Mouse (Mus musculus) retina, adult 2 months (tissue): ENCODE data around the gene Gm45618.
"Not testable (repeated sequence)": the region's sequence is repeated elsewhere in the genome, so short reads cannot be mapped to it uniquely, and the experiment has no call there.

Source experiments
- DNase-seq: peaks from one replicate; pipeline ENCODE4 v3.0.0-alpha.2; 2012; ENCODE audit warnings: low read depth, low spot score

Gm45618 gene

DNA sequence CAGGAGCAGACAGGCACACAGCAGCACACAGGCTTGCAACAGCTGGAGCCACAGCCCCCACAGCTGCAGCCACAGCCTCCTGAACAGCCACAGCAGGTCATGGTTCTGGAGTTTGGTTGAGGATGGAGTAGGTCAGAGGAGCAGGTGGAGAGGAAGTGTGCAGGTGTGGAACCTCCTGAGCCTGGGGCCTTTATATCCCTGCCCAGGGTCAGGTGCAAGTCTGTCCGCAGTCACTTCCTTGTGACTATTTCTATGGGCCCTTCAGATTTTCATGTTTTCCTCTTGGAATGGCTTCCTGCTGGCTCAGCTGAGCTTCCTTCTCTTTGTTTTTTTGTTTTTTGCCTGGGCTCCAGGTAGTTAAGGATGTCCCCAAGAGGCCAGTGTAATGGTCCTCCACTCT is at the start of gene Gm45618:
TSS of gene Gm45618 (minus strand) at position 101 of the 400 bp plus-strand sequence.
- DNase-seq = not testable (repeated sequence)

- peak; percentile 22 for DNase-seq
Measured at GRCm38 (mm10) chr7:142169836-142170235, 49.3 kb upstream of the Gm45618 start.

GRCm38 (mm10) chr7:142165639-142166038 is 45.1 kb upstream of the Gm45618 start, which contains the start of gene Gm4553:
Gm4553 (minus strand) TSS chr7:142165739.
- not testable (repeated sequence) for DNase-seq

DNA sequence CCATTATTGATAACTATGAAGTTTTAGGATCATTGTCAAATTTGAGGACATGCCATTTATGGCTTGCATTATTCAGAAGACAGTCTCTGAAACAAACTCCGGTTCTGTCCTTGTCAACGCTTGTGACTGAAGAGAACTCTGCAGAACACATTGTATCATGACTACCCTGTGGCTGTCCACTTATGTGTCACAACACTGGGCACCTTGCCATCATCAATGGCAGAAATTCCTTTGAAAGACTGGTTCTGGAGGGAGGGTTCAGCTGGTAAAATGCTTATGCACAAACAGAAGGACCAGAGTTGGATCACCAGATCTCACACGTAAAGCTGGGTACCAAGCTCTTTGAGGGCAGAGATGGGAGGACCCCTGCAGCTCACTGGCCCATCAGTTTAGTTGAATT is 38.8 kb upstream of the Gm45618 start:
- no peak for DNase-seq

DNA sequence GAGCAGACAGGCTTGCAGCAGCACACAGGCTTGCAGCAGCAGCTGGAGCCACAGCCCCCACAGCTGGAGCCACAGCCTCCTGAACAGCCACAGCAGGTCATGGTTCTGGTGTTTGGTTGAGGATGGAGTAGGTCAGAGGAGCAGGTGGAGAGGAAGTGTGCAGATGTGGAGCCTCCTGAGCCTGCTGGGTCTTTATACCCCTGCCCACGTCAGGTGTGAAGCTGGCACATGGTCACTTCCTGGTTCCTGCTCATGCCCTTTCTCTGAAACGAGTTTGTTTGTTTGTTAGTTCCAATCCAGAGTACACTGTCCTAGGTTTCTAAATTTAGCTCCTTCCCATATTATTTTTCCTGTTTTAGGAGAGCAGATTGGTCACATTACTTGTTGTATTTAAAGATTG is 36.5 kb upstream of the Gm45618 start, which contains the start of gene Gm29735:
TSS of gene Gm29735 (minus strand) at position 101 of the 400 bp plus-strand sequence.
- DNase-seq = not testable (repeated sequence)

GRCm38 (mm10) chr7:142155308-142155707 is 34.8 kb upstream of the Gm45618 start:
- DNase-seq = no peak

DNA sequence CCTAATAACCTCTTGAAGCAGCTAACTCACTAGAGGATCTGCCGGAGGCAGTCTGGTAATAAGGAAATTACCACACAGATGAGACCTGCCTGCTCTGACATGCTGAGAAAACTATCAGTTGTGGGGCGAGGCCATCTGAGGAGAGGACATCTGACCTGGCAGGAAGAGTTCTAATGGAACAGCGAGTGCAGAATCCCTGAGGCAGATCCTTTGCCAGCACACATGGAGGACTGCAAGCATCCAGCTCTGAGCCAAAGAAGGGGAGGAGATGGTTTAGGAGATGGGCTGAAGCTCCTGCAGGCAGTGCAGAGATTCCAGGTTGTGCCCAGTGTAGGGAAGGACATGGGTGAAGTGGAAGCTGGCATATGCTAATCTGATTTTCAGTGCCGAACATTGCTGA is 31.7 kb upstream of the Gm45618 start:
- no peak for DNase-seq

GRCm38 (mm10) chr7:142148633-142149032 is 28.1 kb upstream of the Gm45618 start:
- no peak for DNase-seq

DNA sequence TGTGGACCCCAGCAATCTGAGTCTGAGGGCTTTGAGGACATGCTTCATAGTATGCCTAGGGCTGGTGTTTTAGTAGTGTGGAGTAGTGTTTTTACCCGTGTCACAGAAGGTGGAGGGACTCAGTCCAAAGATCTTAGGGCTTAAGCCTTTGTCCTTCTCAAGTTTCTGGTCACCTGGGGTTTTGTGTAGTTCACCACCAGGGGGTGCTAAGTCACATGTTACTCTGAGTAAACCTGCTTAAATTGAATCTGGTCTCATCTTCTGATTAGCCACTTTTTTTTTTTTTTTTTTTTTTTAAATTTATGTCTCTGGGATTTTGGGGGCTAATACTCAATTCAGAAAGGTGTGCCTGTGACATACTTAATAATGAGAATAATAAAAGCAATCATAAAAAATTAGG is 25.5 kb upstream of the Gm45618 start:
- DNase-seq = peak; percentile 32

- DNase-seq = no peak
Measured at GRCm38 (mm10) chr7:142145413-142145940, 24.9 kb upstream of the Gm45618 start.

DNA sequence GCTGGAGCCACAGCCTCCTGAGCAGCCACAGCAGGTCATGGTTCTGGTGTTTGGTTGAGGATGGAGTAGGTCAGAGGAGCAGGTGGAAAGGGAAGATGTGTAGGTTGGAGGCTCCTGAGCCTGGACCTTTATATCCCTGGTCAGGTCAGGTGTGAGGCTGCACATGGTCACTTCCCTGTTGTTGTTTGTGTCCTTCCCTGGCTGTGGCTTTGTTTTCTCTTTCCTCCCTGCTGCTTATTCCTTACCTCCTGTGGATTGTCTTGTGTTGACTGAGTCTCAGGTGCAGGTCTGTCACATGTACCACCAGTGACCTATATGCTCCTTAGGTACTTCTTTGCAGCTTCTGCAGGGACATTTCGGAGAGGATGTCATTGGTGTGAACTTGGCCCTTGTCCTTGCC is 24.0 kb upstream of the Gm45618 start, which contains the start of gene Gm45337:
TSS of gene Gm45337 (minus strand) at position 101 of the 400 bp plus-strand sequence.
- DNase-seq = no peak

- not testable (repeated sequence) for DNase-seq
Measured at GRCm38 (mm10) chr7:142143506-142144010, 23.0 kb upstream of the Gm45618 start.

DNA sequence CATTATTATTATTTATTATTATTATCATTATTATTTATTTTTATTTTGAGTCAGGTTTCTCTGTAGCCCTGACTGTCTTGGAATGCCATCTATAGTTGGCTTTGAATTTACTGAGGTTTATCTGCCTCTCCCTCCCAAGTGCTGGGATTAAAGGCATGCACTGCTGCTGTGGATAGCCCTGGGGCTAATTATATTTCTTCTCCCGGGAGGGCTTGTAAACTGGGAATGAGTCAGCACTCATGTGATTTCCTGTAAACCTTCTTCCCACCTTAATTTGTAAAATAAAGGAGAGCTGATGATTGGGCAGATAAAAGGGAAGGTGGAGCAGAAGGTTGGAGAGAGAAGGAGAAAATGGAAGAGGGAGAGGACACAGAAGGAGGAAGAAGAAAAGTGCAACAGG is 20.2 kb upstream of the Gm45618 start:
- no peak for DNase-seq

DNA sequence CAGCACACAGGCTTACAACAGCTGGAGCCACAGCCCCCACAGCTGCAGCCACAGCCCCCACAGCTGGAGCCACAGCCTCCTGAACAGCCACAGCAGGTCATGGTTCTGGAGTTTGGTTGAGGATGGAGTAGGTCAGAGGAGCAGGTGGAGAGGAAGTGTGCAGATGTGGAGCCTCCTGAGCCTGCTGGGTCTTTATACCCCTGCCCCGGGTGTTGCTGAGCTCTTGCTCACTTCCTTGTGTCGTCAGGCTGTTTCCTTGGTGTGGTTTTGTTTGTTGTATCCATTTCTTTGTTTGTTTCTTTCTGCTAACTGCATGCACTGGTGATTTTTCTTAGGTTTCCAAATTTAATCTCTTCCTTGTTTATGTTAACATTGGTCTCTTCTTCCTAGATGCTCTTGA is 15.4 kb upstream of the Gm45618 start, which contains the start of gene Gm39115:
TSS of gene Gm39115 (minus strand) at position 101 of the 400 bp plus-strand sequence.
- DNase-seq = not testable (repeated sequence)

DNA sequence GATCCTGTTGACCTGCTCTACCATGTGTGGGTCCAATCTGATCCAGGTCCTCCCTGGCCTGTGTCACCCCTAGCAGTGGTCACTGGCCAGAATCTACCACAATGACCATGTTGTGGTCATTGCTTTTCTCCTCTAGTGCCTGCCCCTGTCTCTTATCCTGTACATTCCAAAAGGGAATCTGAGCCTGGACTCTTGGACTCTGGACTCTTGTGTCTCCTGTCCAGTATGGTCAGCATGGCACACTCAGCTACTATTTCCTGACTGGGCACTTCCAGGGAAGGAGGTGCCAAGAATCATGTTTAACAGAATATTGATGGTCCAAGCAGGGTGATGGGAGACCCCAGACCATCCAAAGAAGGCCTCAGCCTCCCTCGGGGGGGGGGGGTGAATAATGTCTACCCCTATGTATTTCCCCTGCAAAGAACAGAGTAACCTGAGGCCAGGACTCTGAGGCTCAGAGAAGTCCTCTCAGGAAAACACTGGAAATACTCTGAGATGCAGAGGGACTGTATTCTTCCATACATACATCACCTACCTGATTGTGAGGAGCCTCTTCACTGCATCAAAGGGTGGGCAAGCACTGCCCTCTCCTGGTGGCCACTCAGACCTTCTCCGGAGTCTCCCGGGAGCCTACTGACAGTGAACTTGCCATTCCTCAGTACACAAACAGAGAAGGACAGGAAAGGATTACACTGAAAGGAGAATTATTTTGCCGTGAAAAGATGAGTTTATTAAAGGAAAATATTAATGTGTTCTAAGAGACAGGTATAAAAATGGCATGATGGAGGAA is 13.9 kb upstream of the Gm45618 start:
- DNase-seq = peak; percentile 57

- no peak for DNase-seq
Measured at GRCm38 (mm10) chr7:142128843-142129242, 8.3 kb upstream of the Gm45618 start.

DNA sequence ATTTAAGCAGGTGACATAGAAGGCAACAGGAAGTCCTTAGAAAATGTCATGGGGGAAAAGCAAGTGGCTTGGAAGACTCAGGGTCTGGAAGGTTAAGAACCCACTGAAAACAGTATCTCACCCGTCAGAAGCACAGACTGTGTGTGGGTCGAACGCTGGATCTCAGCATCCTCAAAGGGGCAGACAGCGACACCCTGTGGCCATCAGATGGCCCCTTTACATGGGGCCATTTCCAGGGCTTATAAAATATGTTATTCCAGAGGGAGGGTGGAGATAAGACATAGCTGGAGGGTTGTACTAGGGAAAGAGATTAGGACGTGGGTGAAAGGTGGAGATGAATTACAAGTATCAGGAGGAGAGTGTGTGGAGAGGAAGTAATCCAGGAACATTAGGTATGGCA is 897 bp downstream of the Gm45618 start:
- DNase-seq = no peak

DNA sequence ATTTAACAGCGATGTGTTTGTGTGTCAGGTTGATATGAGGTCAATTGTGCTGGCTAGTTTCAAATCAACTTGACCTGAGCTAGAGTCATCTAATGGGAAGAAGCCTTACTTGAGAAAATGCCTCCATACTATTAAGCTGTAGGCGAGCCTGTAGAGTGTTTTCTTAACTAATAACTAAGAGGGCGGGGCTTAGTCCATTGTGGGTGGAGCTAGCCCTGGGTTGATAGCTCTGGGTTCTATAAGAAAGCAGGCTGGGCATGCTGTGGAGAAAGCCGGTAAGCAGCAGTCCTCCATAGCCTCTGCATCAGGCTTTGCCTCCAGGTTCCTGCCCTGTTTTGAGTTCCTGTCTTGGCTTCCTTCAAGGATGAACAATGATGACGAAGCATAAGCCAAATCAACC is 15.8 kb downstream of the Gm45618 start:
- DNase-seq = no peak

DNA sequence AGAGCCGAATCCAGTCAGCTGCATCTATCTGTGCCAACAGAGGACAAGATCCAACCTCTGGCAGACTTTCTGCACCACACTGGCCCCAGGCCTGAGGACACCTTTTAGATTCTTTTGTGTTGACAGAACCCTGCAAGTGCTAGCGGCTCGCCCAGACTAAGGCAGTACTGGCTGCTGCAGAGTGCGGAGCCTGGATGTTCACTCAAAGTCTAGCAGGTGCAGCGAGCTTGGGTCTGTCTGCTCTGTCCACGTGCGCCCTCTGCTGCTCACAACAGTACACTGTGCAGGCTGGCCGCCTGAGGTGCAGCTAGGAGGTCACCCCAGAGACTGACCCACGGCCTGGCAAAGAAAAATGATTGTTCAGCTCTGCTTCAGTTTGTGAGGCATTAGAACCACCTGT is 22.8 kb downstream of the Gm45618 start:
- peak; percentile 78 for DNase-seq

DNA sequence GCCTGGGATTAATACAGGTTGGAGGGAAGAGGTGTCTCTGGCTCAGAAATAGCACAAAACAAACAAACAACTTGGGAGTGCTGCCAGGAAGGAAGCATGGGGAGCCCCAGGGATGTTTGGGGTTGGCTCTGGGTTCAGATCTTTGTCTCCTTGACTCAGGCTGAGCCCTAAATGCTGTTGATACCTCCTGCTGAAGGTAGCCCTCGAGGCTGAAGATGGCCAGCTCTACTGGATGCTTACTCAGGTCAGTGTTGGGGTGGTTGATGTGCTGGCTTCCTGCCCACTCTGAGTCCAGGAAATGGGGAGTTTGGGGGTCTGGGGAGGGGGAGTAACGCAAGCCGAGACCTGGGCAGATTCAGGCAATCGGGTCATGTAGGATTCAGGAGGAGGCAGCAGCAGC is 23.8 kb downstream of the Gm45618 start:
- no peak for DNase-seq

GRCm38 (mm10) chr7:142095183-142095931 is 25.2 kb downstream of the Gm45618 start, which contains the start of gene Dusp8:
Dusp8 (minus strand) TSS chr7:142095843.
- peak; percentile 86 for DNase-seq
